Mouse (Mus musculus) kidney, postnatal 0 days (tissue): ENCODE results near the gene Sh3bgrl2. TPM values are rescaled to one million over a fixed set of nuclear protein-coding genes. Genes with fewer than 3 reads are reported as not detected.

Source experiments
- ATAC-seq: fragments of 200-750 bp; cut with Nextera tagmentation; replicated peaks from 2 replicates; pipeline ENCODE4 v1.8.0; 2017; ENCODE audit warnings: low read depth, moderate number of reproducible peaks, moderate TSS enrichment, moderate library complexity; ENCODE audit not compliant: low FRiP score
- DNase-seq: peaks from one replicate; pipeline ENCODE4 v3.0.0-alpha.2; 2016; ENCODE audit warnings: low spot score
- H3K27ac ChIP-seq: fragments of 300-500 bp; sonication (generic); 2 replicates; pipeline ENCODE4 v1.5.1; 2014; ENCODE audit warnings: mild to moderate bottlenecking
- H3K27me3 ChIP-seq: fragments of 300-500 bp; sonication (generic); 2 replicates; pipeline ENCODE4 v1.6.1; 2014; ENCODE audit warnings: low read length, mixed read lengths; ENCODE audit not compliant: insufficient read depth
- H3K36me3 ChIP-seq: fragments of 300-500 bp; sonication (generic); 2 replicates; pipeline ENCODE4 v1.6.1; 2014; ENCODE audit warnings: low read length, mixed read lengths; ENCODE audit not compliant: insufficient read depth
- H3K4me1 ChIP-seq: fragments of 300-500 bp; sonication (generic); replicated peaks from 2 replicates; pipeline ENCODE4 v1.6.1; 2014; ENCODE audit warnings: antibody characterized with exemption, low read length, mixed read lengths; ENCODE audit not compliant: insufficient read depth
- H3K4me2 ChIP-seq: fragments of 300-500 bp; sonication (generic); 2 replicates; pipeline ENCODE4 v1.6.1; 2014; ENCODE audit warnings: mild to moderate bottlenecking, low read length, moderate library complexity, mixed read lengths
- H3K4me3 ChIP-seq: fragments of 300-500 bp; sonication (generic); replicated peaks from 2 replicates; pipeline ENCODE4 v1.5.1; 2014; ENCODE audit warnings: low read depth, low read length
- H3K9ac ChIP-seq: fragments of 300-500 bp; sonication (generic); 2 replicates; pipeline ENCODE4 v1.6.1; 2014; ENCODE audit warnings: low read depth, low read length
- H3K9me3 ChIP-seq: fragments of 300-500 bp; sonication (generic); replicated peaks from 2 replicates; pipeline ENCODE4 v1.6.1; 2016; ENCODE audit warnings: low read length, inconsistent platforms, mixed read lengths
- CTCF ChIP-seq: IDR thresholded peaks from 2 replicates; pipeline ENCODE4 v1.5.1; 2016; ENCODE audit warnings: antibody characterized with exemption, low read depth, mild to moderate bottlenecking, moderate library complexity
- WGBS: fragments of 180-500 bp; shearing (Covaris S2); extraction: QIAGEN DNeasy Blood & Tissue Kit; methylation state at CpG from one replicate; pipeline ENCODE4 v1.1.7; 2014; 5-methylcytosine and 5-hydroxymethylcytosine counted together
- polyA plus RNA-seq: library from polyadenylated mRNA; unstranded; fragments of >200 nt; fragmentation: Nextera tagmentation; extraction: Ambion mirVana; gene quantifications from 2 replicates; pipeline ENCODE4 v1.2.1, GENCODE M21; 2015

The Sh3bgrl2 gene
- polyA plus RNA-seq, 1 experiment from 2014 or later = 26.6 TPM

- no peaks in the 10 kb centered on the region for H3K36me3 ChIP-seq
- TF ChIP-seq CTCF = no peak
- H3K27me3 ChIP-seq = no peaks in the 10 kb centered on the region
- H3K9ac ChIP-seq = no peak overlapping the region
- no peak for ATAC-seq
- no peak for DNase-seq
- no peak overlapping the region for H3K27ac ChIP-seq
- no peak overlapping the region for H3K4me3 ChIP-seq
- no peak overlapping the region for H3K4me2 ChIP-seq
- H3K4me1 ChIP-seq = peaks cover 5% of the 10 kb centered on the region
- 80% methylated on average over 2 of the region's 2 CpGs for WGBS
- H3K9me3 ChIP-seq = no peaks in the 10 kb centered on the region
Observed at GRCm38 (mm10) chr9:83603159-83603558, 55.0 kb downstream of the Sh3bgrl2 start.

- H3K27ac ChIP-seq = no peak overlapping the region
- peaks cover 12% of the 10 kb centered on the region for H3K4me1 ChIP-seq
- H3K9ac ChIP-seq = no peak overlapping the region
- TF ChIP-seq CTCF = no peak
- H3K9me3 ChIP-seq = no peaks in the 10 kb centered on the region
- no peak overlapping the region for H3K4me3 ChIP-seq
- ATAC-seq = 0 out of 2 replicates have a peak, but pooled peaks have one; percentile 12
- no peak overlapping the region for H3K4me2 ChIP-seq
- H3K36me3 ChIP-seq = no peaks in the 10 kb centered on the region
- H3K27me3 ChIP-seq = no peaks in the 10 kb centered on the region
- 42% methylated on average over 8 of the region's 8 CpGs for WGBS
- peak; percentile 80 for DNase-seq
Observed at GRCm38 (mm10) chr9:83605886-83606640, 57.9 kb downstream of the Sh3bgrl2 start.

- H3K27ac ChIP-seq = no peak overlapping the region
- no peak for TF ChIP-seq CTCF
- no peaks in the 10 kb centered on the region for H3K36me3 ChIP-seq
- no peak overlapping the region for H3K4me2 ChIP-seq
- 58% methylated on average over 1 of the region's 1 CpGs for WGBS
- H3K27me3 ChIP-seq = no peaks in the 10 kb centered on the region
- DNase-seq (no peak), ATAC-seq (no peak)
- peaks cover 12% of the 10 kb centered on the region for H3K4me1 ChIP-seq
- H3K9ac ChIP-seq = no peak overlapping the region
- H3K4me3 ChIP-seq = no peak overlapping the region
- H3K9me3 ChIP-seq = no peaks in the 10 kb centered on the region
Observed at GRCm38 (mm10) chr9:83608135-83608534, 60.0 kb downstream of the Sh3bgrl2 start.

- DNase-seq = peak; percentile 93
- no peak overlapping the region for H3K4me3 ChIP-seq
- peak; percentile 98 for TF ChIP-seq CTCF
- WGBS = 43% methylated on average over 9 of the region's 9 CpGs
- peak; percentile 74 for ATAC-seq
- peaks cover 12% of the 10 kb centered on the region for H3K4me1 ChIP-seq
- no peak overlapping the region for H3K4me2 ChIP-seq
- H3K9me3 ChIP-seq = no peaks in the 10 kb centered on the region
- no peak overlapping the region for H3K9ac ChIP-seq
- no peak overlapping the region for H3K27ac ChIP-seq
- H3K36me3 ChIP-seq = no peaks in the 10 kb centered on the region
- H3K27me3 ChIP-seq = no peaks in the 10 kb centered on the region
Observed at GRCm38 (mm10) chr9:83609422-83610297, 61.5 kb downstream of the Sh3bgrl2 start.

GRCm38 (mm10) chr9:83615912-83616585 lies 67.9 kb downstream of the Sh3bgrl2 start:
- Histone ChIP-seq H3K4me3 (no peak overlapping the region), H3K4me2 (peak overlapping the region; percentile 19; the same call in 1 of the 2 replicates)
- DNase-seq = peak; percentile 77

GRCm38 (mm10) chr9:83616586-83617081 lies 68.5 kb downstream of the Sh3bgrl2 start:
- no peak for TF ChIP-seq CTCF
- Histone ChIP-seq H3K27me3 (no peaks in the 10 kb centered on the region), H3K27ac (no peak overlapping the region), H3K4me3 (no peak overlapping the region), H3K4me1 (peaks cover 9% of the 10 kb centered on the region), H3K4me2 (peak overlapping the region; percentile 19; the same call in 1 of the 2 replicates), H3K9ac (no peak overlapping the region), H3K36me3 (no peaks in the 10 kb centered on the region), H3K9me3 (no peaks in the 10 kb centered on the region)
- peak; percentile 46 for DNase-seq
- no peak for ATAC-seq
- 5% methylated on average over 7 of the region's 7 CpGs for WGBS

More at GRCm38 (mm10) chr9:83615912-83616585, 67.9 kb downstream of the Sh3bgrl2 start:
- TF ChIP-seq CTCF = no peak
- no peak overlapping the region for H3K27ac ChIP-seq
- H3K9me3 ChIP-seq = no peaks in the 10 kb centered on the region
- ATAC-seq = peak; percentile 55; the same call in 1 of the 2 replicates
- 10% methylated on average over 6 of the region's 6 CpGs for WGBS
- H3K9ac ChIP-seq = no peak overlapping the region
- H3K27me3 ChIP-seq = no peaks in the 10 kb centered on the region
- H3K4me1 ChIP-seq = peaks cover 9% of the 10 kb centered on the region
- no peaks in the 10 kb centered on the region for H3K36me3 ChIP-seq
